Mouse (Mus musculus): Measurements from ENCODE around the gene Ggt6. TPM values are rescaled to one million over a fixed set of nuclear protein-coding genes. Genes with fewer than 3 reads are reported as not detected.

Ggt6 gene
- not detected in 2 replicates for polyA plus RNA-seq (2015; fragmentation: Nextera tagmentation; extraction: Ambion mirVana)

DNA sequence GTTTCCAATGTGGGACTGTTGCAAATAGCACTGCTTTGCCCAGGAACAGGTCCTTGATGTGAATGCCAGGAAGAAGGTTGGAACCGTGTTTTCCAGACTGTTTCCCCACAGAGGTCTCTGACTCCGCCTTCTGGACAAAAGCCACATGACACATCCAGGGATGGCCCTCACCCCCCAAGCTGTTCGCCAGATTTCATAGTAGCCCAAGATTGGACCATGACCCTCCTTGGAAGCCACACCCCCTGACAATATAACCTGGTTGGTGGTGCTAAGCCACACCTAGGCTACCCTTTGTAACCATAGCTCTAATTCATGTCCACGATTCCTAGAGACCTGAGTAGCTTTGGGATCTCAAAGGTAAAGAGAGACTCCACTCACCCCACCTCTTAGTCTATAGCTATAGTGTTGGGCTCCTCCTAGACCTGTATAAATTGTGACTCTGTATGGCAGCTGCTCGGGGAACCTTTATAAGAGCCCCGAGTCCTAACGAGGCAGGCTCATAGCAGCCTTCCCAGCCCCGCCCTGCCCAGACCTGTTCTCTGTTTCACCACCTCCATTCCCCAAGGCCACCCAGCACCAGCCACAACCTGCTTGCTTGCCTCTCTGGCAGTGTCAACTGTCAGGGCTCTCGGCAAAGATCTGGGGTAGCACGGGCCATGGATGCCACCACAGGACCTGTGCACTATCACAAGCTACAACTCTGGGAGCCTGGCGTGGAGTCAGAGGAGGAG is at the start of gene Ggt6:
Gene Ggt6 (plus strand): TSS at position 564 of the 731 bp plus-strand sequence.
- Histone ChIP-seq H3K27me3 (no peaks in the 10 kb centered on the region), H3K27ac (replicated peaks) (no peak within 1 kb of the TSS), H3K4me2 (no peak within 1 kb of the TSS), H3K9me3 (no peaks in the 10 kb centered on the region), H3K4me1 (replicated peaks) (no peaks in the 10 kb centered on the region), H3K4me3 (no peak within 1 kb of the TSS), H3K36me3 (no peaks in the 10 kb centered on the region), H3K9ac (no peak within 1 kb of the TSS)
- no peak for ATAC-seq (ENCODE audit: low FRiP score, low read depth)
- WGBS: 74% methylated on average over 11 of the region's 11 CpGs

DNA sequence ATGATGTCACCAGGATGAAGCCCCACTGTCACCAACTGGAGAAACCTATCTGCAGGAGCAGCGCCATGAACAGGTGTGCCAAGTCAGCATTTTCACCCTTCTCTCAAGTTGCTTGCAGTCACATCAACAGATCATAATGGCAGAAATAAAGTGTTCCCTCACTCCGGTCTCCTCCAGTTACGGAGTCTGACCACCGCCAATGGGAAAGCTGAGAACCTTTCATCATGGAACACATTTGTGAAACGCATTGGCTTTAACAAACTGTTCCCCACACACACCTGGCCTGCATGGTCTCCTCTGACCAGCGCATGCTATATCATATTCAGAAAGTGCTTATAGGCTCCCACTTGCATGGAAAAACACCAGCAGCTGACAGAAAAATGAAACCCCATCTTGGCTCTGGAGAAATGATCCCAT is 47.2 kb upstream of the Ggt6 start:
- Histone ChIP-seq H3K4me1 (replicated peaks) (no peaks in the 10 kb centered on the region), H3K27me3 (no peaks in the 10 kb centered on the region), H3K36me3 (no peaks in the 10 kb centered on the region), H3K27ac (replicated peaks) (no peak overlapping the region), H3K9me3 (no peaks in the 10 kb centered on the region), H3K4me3 (no peak overlapping the region), H3K4me2 (no peak overlapping the region), H3K9ac (no peak overlapping the region)
- ATAC-seq (ENCODE audit: low FRiP score, low read depth): no peak
- WGBS: 92% methylated on average over 6 of the region's 6 CpGs

DNA sequence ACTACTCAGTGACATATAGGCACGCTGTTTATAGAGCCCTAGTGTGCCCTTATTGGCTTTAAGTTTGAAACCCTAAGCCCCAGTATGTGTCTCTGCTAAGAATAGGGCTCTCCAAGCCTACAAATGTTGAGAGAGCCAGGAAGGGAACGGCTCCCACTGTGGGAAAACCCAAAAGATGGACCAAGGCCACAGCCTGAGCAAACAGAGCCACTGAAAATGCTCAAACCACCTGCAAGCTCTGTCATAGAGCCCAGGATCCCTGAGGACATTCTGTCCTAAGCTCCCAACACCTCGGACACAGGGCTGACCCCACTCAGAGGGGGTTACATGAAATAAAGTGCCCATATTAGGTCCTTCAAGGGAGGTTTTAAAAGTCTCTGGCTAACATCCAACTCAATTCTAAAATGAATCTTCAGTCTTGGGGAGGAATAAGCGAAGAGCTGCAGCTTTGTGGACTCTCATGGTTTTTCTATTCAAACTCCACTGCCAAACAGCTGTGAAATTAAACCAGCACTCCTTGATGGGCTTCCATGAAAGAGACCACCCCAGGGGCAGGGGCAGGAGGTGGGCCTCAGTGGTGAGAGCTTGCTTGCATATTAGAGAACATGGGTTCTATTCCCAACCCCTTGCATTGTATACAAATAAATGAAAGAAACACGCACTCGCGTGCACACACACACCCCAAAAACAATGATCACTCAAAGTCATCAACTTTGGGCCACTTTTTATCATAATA is 45.8 kb upstream of the Ggt6 start:
- Histone ChIP-seq H3K36me3 (no peaks in the 10 kb centered on the region), H3K27me3 (no peaks in the 10 kb centered on the region), H3K4me2 (no peak overlapping the region), H3K27ac (replicated peaks) (no peak overlapping the region), H3K9me3 (no peaks in the 10 kb centered on the region), H3K9ac (no peak overlapping the region), H3K4me1 (replicated peaks) (peaks cover 5% of the 10 kb centered on the region; the same call in 1 of the 2 replicates), H3K4me3 (no peak overlapping the region)
- 88% methylated on average over 7 of the region's 7 CpGs for WGBS
- ATAC-seq (ENCODE audit: low FRiP score, low read depth): no peak

DNA sequence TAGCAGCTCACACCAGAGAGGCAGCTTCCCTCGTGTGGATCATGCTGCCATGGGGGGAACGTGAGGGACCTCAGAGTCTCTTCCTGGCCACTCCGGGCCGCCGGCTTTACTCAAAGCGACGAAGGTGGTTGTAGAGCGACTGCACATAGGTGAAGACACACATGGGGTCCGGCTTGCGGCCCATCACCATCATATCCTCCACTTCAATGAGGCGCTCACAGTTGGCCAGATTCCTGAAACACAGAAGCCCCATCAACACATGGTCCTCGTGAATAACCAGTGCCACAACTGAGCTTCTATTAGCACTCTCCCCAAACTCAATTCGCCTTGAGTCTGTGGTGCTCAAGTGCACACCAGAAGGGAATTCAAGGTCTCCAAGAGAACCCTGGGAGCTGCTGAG is 44.1 kb upstream of the Ggt6 start:
- ATAC-seq (ENCODE audit: low FRiP score, low read depth): no peak
- H3K4me1 ChIP-seq (replicated peaks): peaks cover 5% of the 10 kb centered on the region; the same call in 1 of the 2 replicates
- no peaks in the 10 kb centered on the region for H3K9me3 ChIP-seq
- no peak overlapping the region for H3K9ac ChIP-seq
- H3K27me3 ChIP-seq: no peaks in the 10 kb centered on the region
- H3K36me3 ChIP-seq: no peaks in the 10 kb centered on the region
- 92% methylated on average over 13 of the region's 13 CpGs for WGBS
- H3K27ac ChIP-seq (replicated peaks): no peak overlapping the region
- no peak overlapping the region for H3K4me2 ChIP-seq
- H3K4me3 ChIP-seq: no peak overlapping the region

DNA sequence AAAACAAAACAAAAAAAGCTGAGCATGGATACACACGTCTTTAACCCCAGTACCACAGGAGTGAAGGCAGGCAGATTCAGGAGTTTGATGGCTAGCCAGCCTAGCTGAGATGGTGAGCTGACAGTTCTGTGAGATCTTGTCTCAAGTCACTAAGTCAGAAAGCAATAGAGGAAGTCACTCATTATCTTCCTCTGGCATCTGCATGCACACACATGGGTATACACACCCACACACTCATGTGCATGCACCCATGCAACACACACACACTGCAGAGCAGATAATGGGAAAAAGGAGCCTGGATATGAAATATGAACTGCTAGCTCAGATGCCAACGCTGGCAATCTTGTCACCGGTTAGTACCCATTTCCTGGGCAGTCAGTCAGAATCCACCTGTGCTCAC is 42.1 kb upstream of the Ggt6 start:
- Histone ChIP-seq H3K4me1 (replicated peaks) (peaks cover 5% of the 10 kb centered on the region; the same call in 1 of the 2 replicates), H3K27ac (replicated peaks) (no peak overlapping the region), H3K27me3 (no peaks in the 10 kb centered on the region), H3K9ac (no peak overlapping the region), H3K9me3 (no peaks in the 10 kb centered on the region), H3K4me3 (no peak overlapping the region), H3K4me2 (no peak overlapping the region), H3K36me3 (no peaks in the 10 kb centered on the region)
- 81% methylated on average over 3 of the region's 3 CpGs for WGBS
- ATAC-seq (ENCODE audit: low FRiP score, low read depth): no peak

DNA sequence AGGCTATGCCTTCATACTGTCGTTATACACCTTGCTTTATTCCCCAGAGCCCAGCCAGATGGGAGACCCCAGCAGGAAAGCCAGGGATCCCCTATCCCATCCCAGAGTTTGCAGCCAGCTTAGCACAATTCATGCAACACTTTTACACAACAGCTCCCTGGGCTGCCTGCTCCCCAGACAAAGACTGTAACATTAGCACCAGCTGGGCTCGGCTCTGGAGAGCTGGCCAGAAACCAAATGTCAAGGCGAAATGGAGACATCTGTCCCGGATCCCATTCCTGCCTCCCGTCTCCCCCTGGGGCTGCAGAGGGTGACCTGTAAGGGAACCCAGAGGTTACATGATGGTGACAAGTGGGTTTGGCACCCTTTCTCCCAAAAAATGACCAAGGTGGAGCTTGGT is 41.7 kb upstream of the Ggt6 start:
- Histone ChIP-seq H3K9ac (no peak overlapping the region), H3K27me3 (no peaks in the 10 kb centered on the region), H3K27ac (replicated peaks) (no peak overlapping the region), H3K4me1 (replicated peaks) (peaks cover 5% of the 10 kb centered on the region; the same call in 1 of the 2 replicates), H3K9me3 (no peaks in the 10 kb centered on the region), H3K4me2 (no peak overlapping the region), H3K36me3 (no peaks in the 10 kb centered on the region), H3K4me3 (no peak overlapping the region)
- 28% methylated on average over 5 of the region's 5 CpGs for WGBS
- ATAC-seq (ENCODE audit: low FRiP score, low read depth): no peak

DNA sequence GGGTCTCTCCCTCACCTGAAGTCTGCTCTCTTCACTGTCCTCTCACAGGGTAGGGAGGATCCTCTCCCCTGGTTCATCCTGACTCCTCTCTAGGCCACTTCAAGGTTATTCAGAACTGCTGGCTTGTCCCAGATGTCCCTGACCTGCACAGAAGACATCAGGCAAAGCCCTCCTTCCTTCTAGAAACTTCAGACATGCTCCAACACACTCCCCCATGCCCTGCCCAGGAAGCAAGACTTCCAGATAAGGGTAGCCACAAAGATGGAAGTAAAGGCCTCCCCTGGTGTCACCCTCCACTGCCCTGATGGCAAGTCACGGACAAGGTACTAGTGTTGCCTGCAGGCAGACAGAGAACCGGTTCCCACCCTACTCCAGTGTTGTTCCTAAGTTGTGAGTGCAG is 40.6 kb upstream of the Ggt6 start:
- Histone ChIP-seq H3K27ac (replicated peaks) (no peak overlapping the region), H3K4me2 (no peak overlapping the region), H3K9ac (no peak overlapping the region), H3K4me1 (replicated peaks) (peaks cover 5% of the 10 kb centered on the region; the same call in 1 of the 2 replicates), H3K9me3 (no peaks in the 10 kb centered on the region), H3K27me3 (no peaks in the 10 kb centered on the region), H3K4me3 (no peak overlapping the region), H3K36me3 (no peaks in the 10 kb centered on the region)
- no peak for ATAC-seq (ENCODE audit: low FRiP score, low read depth)
- 89% methylated on average over 2 of the region's 2 CpGs for WGBS

DNA sequence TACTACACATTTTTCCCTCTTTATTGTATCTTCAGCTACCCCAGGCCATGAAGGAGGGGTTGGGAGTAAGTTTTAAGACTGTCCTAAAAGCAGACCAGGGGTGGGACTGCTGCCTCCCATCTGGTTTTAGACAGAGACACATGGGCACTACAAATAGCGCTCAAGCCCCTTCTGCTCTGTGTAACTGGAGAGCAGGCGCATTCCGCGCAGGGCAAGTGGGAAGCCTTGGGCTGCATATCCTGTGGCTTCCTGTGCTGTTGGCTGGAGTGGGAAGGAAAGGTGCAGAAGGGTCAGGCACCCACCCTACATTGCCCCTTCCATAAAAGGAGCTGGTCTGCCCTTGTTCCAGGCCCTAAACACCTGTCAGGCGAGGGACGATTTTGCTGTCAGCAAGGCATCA is 39.7 kb upstream of the Ggt6 start:
- no peak overlapping the region for H3K27ac ChIP-seq (replicated peaks)
- H3K9me3 ChIP-seq: no peaks in the 10 kb centered on the region
- 90% methylated on average over 6 of the region's 6 CpGs for WGBS
- H3K36me3 ChIP-seq: no peaks in the 10 kb centered on the region
- no peak overlapping the region for H3K9ac ChIP-seq
- H3K4me1 ChIP-seq (replicated peaks): peaks cover 5% of the 10 kb centered on the region; the same call in 1 of the 2 replicates
- H3K27me3 ChIP-seq: no peaks in the 10 kb centered on the region
- no peak for ATAC-seq (ENCODE audit: low FRiP score, low read depth)
- H3K4me2 ChIP-seq: no peak overlapping the region
- H3K4me3 ChIP-seq: no peak overlapping the region

DNA sequence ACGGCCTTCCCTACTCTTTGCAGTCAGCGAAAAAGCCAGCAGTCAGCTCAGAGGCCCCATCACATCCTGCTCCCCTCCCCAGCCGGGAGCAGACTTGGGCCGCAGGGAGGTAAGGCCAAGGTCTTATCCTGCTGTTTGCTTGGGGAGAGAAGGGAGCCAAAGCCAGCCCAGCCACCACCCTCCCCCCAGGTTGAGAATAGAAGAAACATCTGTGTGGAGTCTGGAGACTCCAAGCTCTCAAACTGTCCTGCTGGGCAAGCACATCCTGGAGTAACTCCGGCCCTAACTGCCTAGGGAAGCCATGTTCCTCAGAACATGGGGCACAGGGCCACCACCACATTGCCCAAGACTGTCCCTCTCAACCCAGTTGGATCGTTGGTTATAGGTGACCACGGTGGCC is 38.7 kb upstream of the Ggt6 start:
- no peak overlapping the region for H3K9ac ChIP-seq
- H3K4me2 ChIP-seq: no peak overlapping the region
- H3K27me3 ChIP-seq: no peaks in the 10 kb centered on the region
- H3K4me1 ChIP-seq (replicated peaks): peaks cover 5% of the 10 kb centered on the region; the same call in 1 of the 2 replicates
- no peak overlapping the region for H3K4me3 ChIP-seq
- 87% methylated on average over 7 of the region's 7 CpGs for WGBS
- ATAC-seq (ENCODE audit: low FRiP score, low read depth): no peak
- H3K9me3 ChIP-seq: no peaks in the 10 kb centered on the region
- H3K27ac ChIP-seq (replicated peaks): no peak overlapping the region
- no peaks in the 10 kb centered on the region for H3K36me3 ChIP-seq

DNA sequence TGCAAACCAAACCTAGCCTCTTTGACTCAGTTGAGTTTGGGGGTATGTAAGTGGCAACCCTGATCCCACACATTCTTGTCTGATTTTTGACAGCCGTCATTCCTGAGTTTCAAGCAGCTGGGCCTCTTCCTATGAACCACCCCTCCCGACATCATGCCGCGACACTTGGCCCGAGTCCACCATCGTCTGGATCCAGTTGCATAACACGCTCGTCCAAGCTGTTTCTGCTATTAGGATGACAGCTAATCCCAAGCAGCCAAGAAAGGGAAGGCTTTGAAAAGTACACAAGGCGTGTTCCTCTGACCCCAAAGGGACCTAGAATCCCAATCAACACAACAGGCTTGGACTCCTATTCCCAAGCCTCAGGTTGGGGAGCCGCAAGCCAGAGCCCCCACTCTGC is 38.3 kb upstream of the Ggt6 start:
- ATAC-seq (ENCODE audit: low FRiP score, low read depth): no peak
- 74% methylated on average over 10 of the region's 10 CpGs for WGBS

DNA sequence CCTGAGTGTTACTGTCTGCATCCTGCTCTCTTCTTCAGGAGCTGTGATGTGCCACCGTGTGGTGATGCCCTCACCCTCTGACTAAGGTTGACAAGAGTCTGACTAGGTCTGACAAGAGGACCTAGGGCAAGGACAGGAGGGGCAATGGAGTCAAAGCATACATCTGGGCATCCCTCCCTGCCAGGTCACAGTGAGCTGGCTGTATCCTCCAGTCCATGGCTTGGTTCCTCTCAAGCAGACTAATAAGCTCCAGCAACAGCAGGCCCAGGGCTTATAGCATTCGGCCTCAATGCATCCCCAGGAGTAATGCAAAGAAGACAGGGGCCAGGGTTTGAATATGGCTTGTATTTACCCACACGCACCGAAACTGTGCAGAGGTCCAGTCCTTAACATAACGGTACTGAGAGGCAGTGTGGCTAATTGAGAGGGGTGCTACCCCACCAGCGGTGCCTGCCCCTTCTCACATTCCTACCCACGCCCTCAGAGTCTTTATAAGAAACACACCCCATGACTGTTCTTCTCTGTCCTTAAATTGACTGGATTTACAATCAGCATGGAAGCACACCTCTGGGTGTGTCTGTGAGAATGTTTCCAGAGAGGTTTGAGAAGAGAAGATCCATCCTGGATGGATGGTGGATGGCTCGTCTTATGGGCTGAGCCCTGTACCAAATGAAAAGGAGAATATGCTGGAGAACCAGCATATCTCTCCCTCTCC is 37.4 kb upstream of the Ggt6 start:
- no peak for ATAC-seq (ENCODE audit: low FRiP score, low read depth)
- 88% methylated on average over 8 of the region's 8 CpGs for WGBS
- Histone ChIP-seq H3K9ac (no peak overlapping the region), H3K9me3 (no peaks in the 10 kb centered on the region), H3K4me2 (no peak overlapping the region), H3K27me3 (no peaks in the 10 kb centered on the region), H3K27ac (replicated peaks) (no peak overlapping the region), H3K4me1 (replicated peaks) (peaks cover 5% of the 10 kb centered on the region; the same call in 1 of the 2 replicates), H3K36me3 (no peaks in the 10 kb centered on the region), H3K4me3 (no peak overlapping the region)

More for the DNA sequence above, 38.3 kb upstream of the Ggt6 start:
- H3K27me3 ChIP-seq: no peaks in the 10 kb centered on the region
- no peaks in the 10 kb centered on the region for H3K36me3 ChIP-seq
- H3K27ac ChIP-seq (replicated peaks): no peak overlapping the region
- H3K4me1 ChIP-seq (replicated peaks): peaks cover 5% of the 10 kb centered on the region; the same call in 1 of the 2 replicates
- no peak overlapping the region for H3K4me3 ChIP-seq
- H3K4me2 ChIP-seq: no peak overlapping the region
- H3K9ac ChIP-seq: no peak overlapping the region
- H3K9me3 ChIP-seq: no peaks in the 10 kb centered on the region

DNA sequence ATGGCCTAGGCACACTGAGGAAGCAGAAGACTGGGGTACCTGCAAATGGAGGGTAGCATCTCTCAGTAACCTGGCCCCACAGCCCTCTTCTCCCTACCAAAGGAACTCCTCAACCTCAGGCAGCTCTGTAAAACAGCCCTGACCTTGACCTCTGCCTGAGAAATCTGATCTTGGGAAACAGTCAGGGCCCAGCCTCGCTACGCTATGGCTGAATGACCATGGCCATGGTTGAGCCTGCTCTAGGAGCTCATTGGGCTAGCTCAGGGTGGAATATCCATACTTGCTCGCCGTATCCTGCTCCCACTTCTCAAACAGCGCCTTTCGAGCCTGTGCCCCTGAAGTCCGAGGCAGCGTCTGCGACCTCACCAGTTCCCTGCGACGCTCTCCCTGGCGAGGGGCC is 34.3 kb upstream of the Ggt6 start:
- WGBS: 92% methylated on average over 12 of the region's 12 CpGs
- Histone ChIP-seq H3K9ac (no peak overlapping the region), H3K27me3 (no peaks in the 10 kb centered on the region), H3K4me2 (no peak overlapping the region), H3K9me3 (no peaks in the 10 kb centered on the region), H3K36me3 (no peaks in the 10 kb centered on the region), H3K4me1 (replicated peaks) (no peaks in the 10 kb centered on the region), H3K27ac (replicated peaks) (no peak overlapping the region), H3K4me3 (no peak overlapping the region)
- ATAC-seq (ENCODE audit: low FRiP score, low read depth): no peak
